Mouse (Mus musculus) retina, embryonic 14.5 days (tissue): ENCODE data around the gene 2310061N02Rik.
"Not testable (repeated sequence)": the region's sequence is repeated elsewhere in the genome, so short reads cannot be mapped to it uniquely, and the experiment has no call there.

Source experiments
- DNase-seq: peaks from one replicate; pipeline ENCODE4 v3.0.0-alpha.2; 2015; ENCODE audit warnings: low spot score

2310061N02Rik gene

DNA sequence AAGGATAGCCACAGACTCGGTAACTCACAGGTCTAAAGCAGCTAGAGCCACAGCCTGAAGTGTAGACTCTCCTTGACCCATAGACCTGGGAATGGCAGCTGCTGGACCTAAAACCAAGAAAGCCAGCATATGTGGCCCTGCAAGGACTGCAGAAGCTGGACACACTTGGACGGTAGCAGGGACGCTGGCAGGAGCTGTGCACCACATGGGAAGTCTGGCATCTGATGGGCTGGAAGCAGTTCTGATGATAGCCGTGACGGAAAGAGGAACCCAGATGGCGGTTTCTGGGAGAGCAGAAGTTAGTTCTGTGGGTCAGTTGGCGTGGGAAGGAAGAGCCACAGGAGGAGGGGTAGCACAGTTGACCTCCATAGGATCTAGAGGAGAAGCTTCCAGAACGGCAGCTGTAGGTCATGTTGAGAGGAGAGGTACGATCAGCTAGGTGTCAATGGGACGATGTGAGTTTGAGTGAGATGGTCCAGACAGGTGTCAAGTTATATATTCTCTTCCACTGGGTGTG lies at the start of gene 2310061N02Rik:
TSS of gene 2310061N02Rik (minus strand) at position 467 of the 517 bp plus-strand sequence.
- DNase-seq, result no peak

DNA sequence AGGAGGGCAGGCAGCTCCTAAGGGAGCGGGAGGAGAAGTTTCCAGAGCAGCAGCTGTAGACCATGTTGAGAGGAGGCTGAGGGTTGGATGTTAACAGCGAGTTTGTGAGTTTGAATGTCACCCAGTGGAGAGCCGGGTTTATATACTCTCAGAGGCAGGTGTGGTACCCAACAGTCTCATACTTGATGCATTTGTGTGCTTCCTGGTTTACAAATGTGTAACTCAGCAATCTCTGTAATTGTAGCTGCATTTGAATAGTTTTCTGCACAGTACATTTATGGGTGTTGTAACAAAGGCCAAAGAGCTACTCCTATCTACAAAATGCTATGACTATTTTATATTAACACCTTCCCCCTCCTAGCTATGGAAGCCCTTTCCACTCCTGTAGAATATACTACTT lies 43.8 kb upstream of the 2310061N02Rik start, which contains the start of gene Krtap13:
TSS of gene Krtap13 (minus strand) at position 101 of the 400 bp plus-strand sequence.
- DNase-seq, result not testable (repeated sequence)

DNA sequence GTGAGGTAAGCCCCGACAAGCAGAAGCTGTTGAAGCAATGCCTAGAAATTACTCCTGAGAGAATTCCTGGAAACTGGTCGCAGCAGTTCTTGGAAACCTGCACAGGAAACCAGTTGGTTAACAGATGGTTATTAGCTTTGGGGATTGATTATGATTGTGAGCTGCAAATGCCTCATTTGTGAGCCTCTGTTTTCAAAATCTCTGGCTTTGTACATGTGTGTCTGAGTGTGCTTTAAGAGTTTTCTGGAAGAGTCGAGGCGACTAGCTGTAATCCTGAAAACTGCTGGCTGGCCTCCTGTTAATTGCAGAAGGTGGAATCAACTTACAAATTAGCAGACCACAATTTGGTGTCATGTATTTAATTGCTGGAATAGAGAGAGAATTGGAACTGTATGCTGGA lies 40.2 kb upstream of the 2310061N02Rik start:
- no peak for DNase-seq

DNA sequence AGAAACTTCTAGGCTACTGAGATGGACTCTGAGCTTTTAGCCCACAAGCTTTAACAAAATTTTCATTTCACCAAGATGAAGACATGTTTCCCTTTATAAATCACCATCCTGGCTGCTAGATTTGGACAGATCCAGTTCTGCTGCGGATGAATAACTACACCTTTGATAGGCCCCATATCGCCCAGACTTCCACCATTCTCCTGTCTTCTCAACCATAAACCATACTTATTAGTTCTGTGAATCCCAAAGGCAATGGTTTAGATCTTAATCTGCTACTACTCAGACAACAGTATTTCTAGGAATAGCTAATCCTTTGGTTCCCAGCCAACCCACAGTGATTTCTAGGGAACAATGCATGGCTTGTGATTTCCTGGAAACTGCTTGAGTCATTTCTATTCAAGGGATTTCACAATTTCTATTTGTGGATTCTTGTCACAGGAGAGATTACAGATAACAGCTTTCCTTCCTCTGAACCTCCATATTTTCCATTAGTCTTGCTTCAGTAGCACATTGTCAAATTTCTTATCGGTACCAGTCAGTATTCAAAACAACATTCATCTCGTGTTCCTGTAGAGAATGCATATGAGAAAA lies 37.1 kb upstream of the 2310061N02Rik start:
- no peak for DNase-seq

DNA sequence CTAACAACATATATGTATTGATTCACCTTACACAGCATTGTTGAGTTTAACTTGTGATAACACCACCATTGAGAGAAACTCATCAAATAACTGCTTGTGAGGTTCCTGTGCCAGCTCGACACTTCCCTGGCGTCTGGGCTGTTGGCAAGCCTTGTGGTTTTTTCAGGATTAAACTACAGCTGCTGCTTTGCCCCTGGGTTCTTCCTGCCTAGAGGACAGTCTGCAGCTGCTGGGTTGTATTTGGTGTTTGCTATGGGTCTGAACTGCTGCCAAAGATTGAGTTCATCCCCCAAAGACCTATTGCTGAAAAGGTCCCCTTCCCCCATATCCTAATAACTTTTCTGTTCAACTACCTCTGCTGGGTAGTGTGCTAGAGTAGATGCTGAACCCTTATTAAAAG lies 27.6 kb upstream of the 2310061N02Rik start:
- no peak for DNase-seq

DNA sequence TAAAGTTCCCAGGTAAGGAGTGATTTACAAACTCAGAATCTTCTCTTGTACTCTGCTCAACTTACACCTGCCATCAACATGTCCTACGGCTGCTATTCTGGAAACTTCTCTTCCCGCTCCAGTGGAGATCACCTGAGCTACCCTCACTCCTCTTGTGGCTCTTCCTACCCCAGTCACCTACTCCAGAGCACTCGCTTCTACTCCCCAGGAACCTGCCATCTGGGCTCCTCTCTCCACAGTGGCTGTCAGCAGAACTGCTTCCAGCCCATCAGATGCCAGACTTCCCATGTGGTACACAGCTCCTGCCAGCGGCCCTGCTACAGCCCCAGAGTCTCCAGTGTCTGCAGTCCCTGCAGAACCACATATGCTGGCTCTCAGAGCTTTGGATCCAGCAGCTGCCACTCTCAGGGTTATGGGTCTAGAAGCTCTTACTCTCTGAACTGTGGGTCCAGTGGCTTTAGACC lies 21.1 kb upstream of the 2310061N02Rik start, which contains the start of gene Krtap13-1:
TSS of gene Krtap13-1 (plus strand) at position 51 of the 464 bp plus-strand sequence.
- no peak for DNase-seq

DNA sequence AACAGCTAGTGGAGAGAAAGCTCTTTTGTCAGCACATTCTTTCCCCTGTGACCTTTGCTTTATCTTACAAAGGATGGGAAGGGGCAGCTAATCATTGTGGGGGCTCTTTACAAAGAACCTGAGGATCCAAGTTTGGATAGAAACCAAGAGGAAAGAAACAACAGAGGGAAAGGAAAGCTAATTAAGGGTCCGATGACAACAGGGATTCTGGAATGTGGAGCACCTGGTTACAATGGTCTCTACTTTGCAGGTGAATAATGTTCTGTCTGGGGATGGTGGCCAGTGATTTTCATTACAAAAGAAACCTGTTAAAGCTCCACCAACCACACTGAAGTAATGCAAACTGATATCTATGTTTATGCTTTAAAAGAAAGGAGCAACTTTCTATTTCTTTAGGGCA lies 12.3 kb upstream of the 2310061N02Rik start:
- no peak for DNase-seq

DNA sequence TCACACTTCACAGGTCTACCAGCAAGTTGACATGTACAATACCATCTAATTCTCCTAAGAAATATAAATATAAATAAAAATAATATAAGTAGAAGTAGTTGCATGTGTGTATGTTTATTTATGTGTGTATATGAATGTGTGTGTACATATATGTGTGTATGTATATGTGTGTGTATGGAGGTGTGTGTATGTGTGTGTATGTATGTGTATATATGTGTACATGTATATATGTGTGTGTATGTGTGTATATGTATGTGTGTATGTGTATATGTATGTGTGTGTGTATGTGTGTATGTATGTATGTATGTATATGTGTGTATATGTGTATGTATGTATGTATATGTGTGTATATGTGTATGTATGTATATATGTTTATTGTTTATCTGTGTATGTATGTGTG lies 8.8 kb upstream of the 2310061N02Rik start:
- no peak for DNase-seq

DNA sequence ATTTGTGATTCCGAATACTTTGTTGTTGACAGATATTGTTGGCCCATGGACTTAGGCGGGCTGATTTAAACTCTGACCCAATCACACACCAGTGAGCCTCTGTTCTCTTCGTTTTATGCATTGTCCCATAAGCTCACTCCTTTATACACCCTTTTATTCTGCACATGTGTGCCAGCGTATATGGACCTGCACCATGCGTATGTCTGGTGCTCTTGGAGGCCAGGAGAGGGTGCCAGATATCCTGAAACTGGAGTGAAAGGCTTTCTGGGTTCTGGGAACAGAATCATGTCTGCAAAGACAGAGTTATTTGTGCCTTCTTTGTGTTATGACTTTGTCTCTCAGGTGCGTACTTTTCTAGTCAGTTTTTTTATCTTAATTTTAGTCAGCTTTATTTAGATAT lies 3.5 kb upstream of the 2310061N02Rik start:
- no peak for DNase-seq

DNA sequence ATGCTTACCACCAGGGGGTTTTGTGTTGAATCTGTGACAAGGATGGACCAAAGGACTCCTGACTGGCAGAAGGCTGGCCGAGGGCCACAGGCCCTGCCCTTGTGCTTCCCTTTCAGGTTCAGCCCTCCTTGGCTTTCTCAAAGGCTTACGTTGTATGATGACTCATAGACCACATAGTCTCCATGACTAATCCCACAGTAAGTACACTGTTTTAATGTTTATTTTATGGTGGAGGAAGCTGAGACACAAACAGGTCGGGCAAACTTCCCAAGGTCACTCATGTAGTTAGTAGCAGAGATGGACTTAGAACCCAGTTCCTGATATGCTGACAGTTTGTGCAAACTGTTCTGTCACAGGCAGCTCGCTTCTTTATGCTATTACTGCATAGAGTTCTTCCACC lies 3.0 kb upstream of the 2310061N02Rik start:
- DNase-seq, result no peak

DNA sequence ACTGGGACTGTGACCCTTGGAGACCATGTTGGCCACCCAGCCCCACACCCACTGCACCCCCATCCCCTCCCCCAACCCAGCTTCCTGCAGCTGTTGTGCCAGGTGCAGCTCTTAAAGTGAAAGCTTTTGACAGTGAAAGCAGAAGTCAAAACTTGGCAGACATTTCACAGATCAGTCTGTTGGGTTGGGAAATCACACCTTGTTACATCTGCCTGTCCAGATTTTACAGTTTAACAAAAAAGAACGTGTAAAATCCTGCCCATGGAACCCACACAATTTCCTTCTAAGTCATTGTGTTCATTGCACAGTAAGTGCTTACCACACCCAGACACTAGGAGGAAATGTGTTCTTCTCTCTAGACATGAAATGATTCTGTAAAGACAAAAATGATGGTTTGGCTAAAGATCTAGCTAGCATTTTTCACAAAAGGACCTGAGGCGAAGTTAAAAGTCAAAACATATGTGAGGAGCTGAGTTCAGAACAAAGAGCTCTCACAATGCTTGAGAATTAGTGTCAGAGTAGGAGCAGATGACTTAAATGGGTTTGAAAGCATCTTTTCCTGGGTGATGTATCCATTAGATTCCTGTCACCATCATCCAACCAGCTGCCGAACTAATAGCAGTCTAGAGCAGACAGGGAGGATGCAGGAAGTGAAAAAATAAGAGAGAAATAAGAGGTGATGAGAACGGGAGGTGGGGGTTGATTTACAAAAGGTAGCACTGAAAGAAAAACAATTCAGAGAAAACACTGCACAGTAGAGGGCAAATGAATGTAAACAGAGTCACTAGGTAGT lies 6.5 kb downstream of the 2310061N02Rik start:
- no peak for DNase-seq

DNA sequence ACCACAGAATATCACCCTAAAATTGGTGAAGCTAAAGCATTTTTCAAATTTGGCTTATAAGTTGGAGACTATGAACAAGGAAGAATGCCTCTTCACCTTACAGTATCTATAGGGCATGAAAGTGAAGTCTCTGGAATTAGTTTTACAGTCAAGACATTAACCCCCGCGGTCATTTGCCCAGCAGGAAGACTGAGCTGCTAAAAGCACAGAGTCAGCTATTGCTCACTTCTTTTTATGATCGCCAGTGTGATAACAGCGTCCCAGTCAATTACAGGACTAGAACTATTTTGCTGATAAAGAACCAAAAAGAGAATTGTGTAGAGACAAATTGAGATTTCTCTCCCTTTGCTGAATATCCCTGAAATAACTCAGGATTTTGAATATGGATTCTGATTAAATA lies 11.5 kb downstream of the 2310061N02Rik start:
- DNase-seq, result no peak

DNA sequence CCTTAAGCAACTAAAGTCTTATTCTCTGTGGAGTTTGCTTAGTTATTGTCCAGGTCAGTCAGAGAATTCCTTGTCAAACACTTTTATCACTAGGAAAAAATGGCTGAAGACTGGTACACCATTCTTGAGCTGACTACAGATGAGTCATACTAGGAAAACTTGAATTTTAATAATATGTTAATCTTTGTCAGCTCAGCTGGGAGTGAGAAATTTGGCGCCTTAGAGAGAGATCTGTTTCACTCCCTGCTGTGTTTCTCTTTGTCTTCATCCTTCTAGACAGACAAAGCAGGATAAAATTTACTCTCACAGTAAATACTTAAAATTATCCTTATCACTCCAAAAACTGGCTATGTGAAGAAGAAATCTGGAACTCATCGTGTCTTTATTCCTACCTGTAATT lies 26.5 kb downstream of the 2310061N02Rik start:
- DNase-seq, result no peak

DNA sequence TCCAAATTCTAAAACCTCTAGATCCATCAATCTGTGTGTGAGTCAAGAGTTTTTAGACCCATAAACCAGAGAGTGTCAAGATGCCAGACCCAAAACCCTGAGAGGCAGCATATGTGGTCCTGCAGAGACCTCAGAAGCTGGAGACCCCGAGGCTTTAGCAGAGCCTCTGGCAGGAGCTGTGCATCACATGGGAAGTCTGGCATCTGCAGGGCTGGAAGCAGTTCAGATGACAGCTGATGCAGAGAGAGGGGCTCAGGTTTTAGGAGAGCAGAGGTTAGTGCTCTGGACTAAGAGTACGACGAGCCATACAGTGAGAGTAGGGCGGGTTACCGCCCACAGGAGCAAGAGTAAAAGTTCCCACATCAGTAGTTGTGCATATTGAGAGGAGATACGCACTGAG lies 28.7 kb downstream of the 2310061N02Rik start:
- no peak for DNase-seq

DNA sequence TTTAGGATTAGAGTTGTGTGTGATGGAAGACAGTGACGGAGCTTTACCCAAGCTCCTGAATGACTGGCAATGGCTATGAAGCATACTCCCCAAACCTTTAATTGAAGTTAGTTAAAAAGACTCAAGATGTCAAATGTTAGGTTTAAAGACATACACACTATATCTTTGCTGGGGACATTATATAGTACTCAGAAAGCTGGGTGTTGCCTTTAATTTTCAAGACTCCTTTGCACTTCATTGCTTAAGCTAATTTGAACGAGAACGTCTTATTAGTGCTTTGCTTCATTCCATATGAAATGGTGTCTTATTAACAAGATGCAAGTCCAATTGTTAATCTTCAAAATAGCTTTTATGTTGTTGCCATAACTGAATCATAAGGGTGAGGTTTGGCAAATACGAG lies 36.2 kb downstream of the 2310061N02Rik start, which contains the start of gene Krtap27-1:
TSS of gene Krtap27-1 (minus strand) at position 101 of the 400 bp plus-strand sequence.
- DNase-seq, result no peak

DNA sequence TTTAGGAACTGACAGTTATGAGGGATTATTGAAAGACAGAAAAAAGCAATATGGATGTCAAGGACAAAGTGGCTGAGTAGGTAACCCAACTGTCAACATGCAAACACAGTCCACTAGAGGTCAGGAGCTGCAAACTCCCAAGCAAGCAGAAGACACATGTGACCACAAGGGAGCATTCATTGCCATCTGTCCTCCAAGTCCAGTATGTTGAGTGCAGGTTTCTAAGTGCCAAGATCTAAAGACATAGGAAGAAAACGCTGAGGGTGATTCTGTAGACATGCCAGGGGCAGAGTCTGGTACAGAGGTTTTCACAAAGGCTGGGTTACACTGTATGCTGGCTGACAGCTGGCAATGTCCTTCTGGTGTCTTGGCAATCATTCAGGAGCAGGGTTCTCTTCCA lies 50.3 kb downstream of the 2310061N02Rik start:
- DNase-seq, result peak; percentile 15
